Mouse (Mus musculus): ENCODE data around the gene Cct4. TPM values are rescaled to one million over a fixed set of nuclear protein-coding genes. Genes with fewer than 3 reads are reported as not detected.

The Cct4 gene
- 109 and 148 TPM in 2 replicates for polyA plus RNA-seq (2012; rRNA removed)

GRCm38 (mm10) chr11:22990393-22991126, at the start of gene Cct4:
Gene Cct4, plus strand, starts transcription at chr11:22990519.
- whole genome bisulfite sequencing: under 1% methylated on average over 66 of the region's 66 CpGs
- Histone ChIP-seq H3K27me3 (replicated peaks; ENCODE audit: control insufficient read depth, insufficient read depth, low read length) (no peaks in the 10 kb centered on the region), H3K36me3 (ENCODE audit: control insufficient read depth, insufficient read depth, low read length) (peaks cover 6% of the 10 kb centered on the region), H3K4me1 (ENCODE audit: control insufficient read depth, insufficient read depth, low read length) (peaks cover 14% of the 10 kb centered on the region), H3K4me3 (ENCODE audit: insufficient read depth, low read depth, low read length) (peak within 1 kb of the TSS; percentile 99), H3K27ac (ENCODE audit: insufficient read depth, low read depth, low read length) (peak within 1 kb of the TSS; percentile 77)
- peak; percentile 96 for DNase-seq
- TF ChIP-seq CTCF (conservative IDR thresholded peaks at IDR 0.05; ENCODE audit: insufficient read depth, insufficient read length, low read depth, low read length) (no peak), POLR2A (IDR thresholded peaks at IDR 0.05; ENCODE audit: low read depth, low read length) (peak; percentile 37)

GRCm38 (mm10) chr11:22949101-22949500, 41.2 kb upstream of the Cct4 start:
- no peak for DNase-seq
- WGBS: 100% methylated on average over 1 of the region's 1 CpGs
- no peak for TF ChIP-seq POLR2A (IDR thresholded peaks at IDR 0.05; ENCODE audit: low read depth, low read length)
- TF ChIP-seq CTCF (conservative IDR thresholded peaks at IDR 0.05; ENCODE audit: insufficient read depth, insufficient read length, low read depth, low read length): no peak
- Histone ChIP-seq H3K36me3 (ENCODE audit: control insufficient read depth, insufficient read depth, low read length) (no peaks in the 10 kb centered on the region; the same call in 1 of the 2 replicates), H3K4me1 (ENCODE audit: control insufficient read depth, insufficient read depth, low read length) (no peaks in the 10 kb centered on the region; the same call in 1 of the 2 replicates), H3K4me3 (ENCODE audit: insufficient read depth, low read depth, low read length) (no peak overlapping the region), H3K27ac (ENCODE audit: insufficient read depth, low read depth, low read length) (no peak overlapping the region), H3K27me3 (replicated peaks; ENCODE audit: control insufficient read depth, insufficient read depth, low read length) (no peaks in the 10 kb centered on the region)

- TF ChIP-seq CTCF (conservative IDR thresholded peaks at IDR 0.05; ENCODE audit: insufficient read depth, insufficient read length, low read depth, low read length): no peak
- TF ChIP-seq POLR2A (IDR thresholded peaks at IDR 0.05; ENCODE audit: low read depth, low read length): no peak
- DNase-seq: no peak
- no peaks in the 10 kb centered on the region; the same call in 1 of the 2 replicates for H3K36me3 ChIP-seq (ENCODE audit: control insufficient read depth, insufficient read depth, low read length)
- no peaks in the 10 kb centered on the region for H3K4me1 ChIP-seq (ENCODE audit: control insufficient read depth, insufficient read depth, low read length)
- H3K27ac ChIP-seq (ENCODE audit: insufficient read depth, low read depth, low read length): no peak overlapping the region
- no peak overlapping the region for H3K4me3 ChIP-seq (ENCODE audit: insufficient read depth, low read depth, low read length)
- WGBS: 95% methylated on average over 6 of the region's 6 CpGs
- no peaks in the 10 kb centered on the region for H3K27me3 ChIP-seq (replicated peaks; ENCODE audit: control insufficient read depth, insufficient read depth, low read length)
These were observed 40.2 kb upstream of the Cct4 start for GRCm38 (mm10) chr11:22950131-22950530.

GRCm38 (mm10) chr11:22952668-22953067, 37.7 kb upstream of the Cct4 start:
- Histone ChIP-seq H3K4me1 (ENCODE audit: control insufficient read depth, insufficient read depth, low read length) (no peaks in the 10 kb centered on the region), H3K36me3 (ENCODE audit: control insufficient read depth, insufficient read depth, low read length) (no peaks in the 10 kb centered on the region; the same call in 1 of the 2 replicates), H3K4me3 (ENCODE audit: insufficient read depth, low read depth, low read length) (no peak overlapping the region), H3K27me3 (replicated peaks; ENCODE audit: control insufficient read depth, insufficient read depth, low read length) (no peaks in the 10 kb centered on the region), H3K27ac (ENCODE audit: insufficient read depth, low read depth, low read length) (no peak overlapping the region)
- WGBS: 92% methylated on average over 7 of the region's 7 CpGs
- DNase-seq: no peak
- TF ChIP-seq CTCF (conservative IDR thresholded peaks at IDR 0.05; ENCODE audit: insufficient read depth, insufficient read length, low read depth, low read length): no peak
- TF ChIP-seq POLR2A (IDR thresholded peaks at IDR 0.05; ENCODE audit: low read depth, low read length): no peak

- no peak for DNase-seq
- no peaks in the 10 kb centered on the region for H3K27me3 ChIP-seq (replicated peaks; ENCODE audit: control insufficient read depth, insufficient read depth, low read length)
- no peak overlapping the region for H3K4me3 ChIP-seq (ENCODE audit: insufficient read depth, low read depth, low read length)
- no peaks in the 10 kb centered on the region for H3K4me1 ChIP-seq (ENCODE audit: control insufficient read depth, insufficient read depth, low read length)
- 91% methylated on average over 6 of the region's 6 CpGs for WGBS
- H3K36me3 ChIP-seq (ENCODE audit: control insufficient read depth, insufficient read depth, low read length): no peaks in the 10 kb centered on the region
- no peak overlapping the region for H3K27ac ChIP-seq (ENCODE audit: insufficient read depth, low read depth, low read length)
- no peak for TF ChIP-seq POLR2A (IDR thresholded peaks at IDR 0.05; ENCODE audit: low read depth, low read length)
- TF ChIP-seq CTCF (conservative IDR thresholded peaks at IDR 0.05; ENCODE audit: insufficient read depth, insufficient read length, low read depth, low read length): no peak
These were observed 34.0 kb upstream of the Cct4 start for GRCm38 (mm10) chr11:22956346-22956745.

GRCm38 (mm10) chr11:22956830-22957229, 33.5 kb upstream of the Cct4 start:
- peak; percentile 89 for DNase-seq
- 59% methylated on average over 4 of the region's 4 CpGs for WGBS
- no peaks in the 10 kb centered on the region for H3K27me3 ChIP-seq (replicated peaks; ENCODE audit: control insufficient read depth, insufficient read depth, low read length)

GRCm38 (mm10) chr11:22957791-22958374, 32.4 kb upstream of the Cct4 start:
- H3K27me3 ChIP-seq (replicated peaks; ENCODE audit: control insufficient read depth, insufficient read depth, low read length): no peaks in the 10 kb centered on the region
- WGBS: 91% methylated on average over 4 of the region's 4 CpGs
- H3K27ac ChIP-seq (ENCODE audit: insufficient read depth, low read depth, low read length): no peak overlapping the region
- no peaks in the 10 kb centered on the region for H3K36me3 ChIP-seq (ENCODE audit: control insufficient read depth, insufficient read depth, low read length)
- H3K4me1 ChIP-seq (ENCODE audit: control insufficient read depth, insufficient read depth, low read length): no peaks in the 10 kb centered on the region
- DNase-seq: peak; percentile 24
- TF ChIP-seq CTCF (conservative IDR thresholded peaks at IDR 0.05; ENCODE audit: insufficient read depth, insufficient read length, low read depth, low read length) (peak; percentile 29; the same call in 1 of the 2 replicates), POLR2A (IDR thresholded peaks at IDR 0.05; ENCODE audit: low read depth, low read length) (no peak)
- H3K4me3 ChIP-seq (ENCODE audit: insufficient read depth, low read depth, low read length): no peak overlapping the region

More at GRCm38 (mm10) chr11:22956830-22957229, 33.5 kb upstream of the Cct4 start:
- H3K36me3 ChIP-seq (ENCODE audit: control insufficient read depth, insufficient read depth, low read length): no peaks in the 10 kb centered on the region
- H3K4me3 ChIP-seq (ENCODE audit: insufficient read depth, low read depth, low read length): no peak overlapping the region
- no peak overlapping the region for H3K27ac ChIP-seq (ENCODE audit: insufficient read depth, low read depth, low read length)
- H3K4me1 ChIP-seq (ENCODE audit: control insufficient read depth, insufficient read depth, low read length): no peaks in the 10 kb centered on the region
- TF ChIP-seq POLR2A (IDR thresholded peaks at IDR 0.05; ENCODE audit: low read depth, low read length): no peak
- TF ChIP-seq CTCF (conservative IDR thresholded peaks at IDR 0.05; ENCODE audit: insufficient read depth, insufficient read length, low read depth, low read length): peak; percentile 90

All from kidney, adult 2 months (tissue).